Mouse (Mus musculus) naive thymus-derived CD4-positive, alpha-beta T cell, adult 2 months (primary cell): ENCODE data around the gene Evi2.

Source experiments
- DNase-seq: peaks from one replicate; pipeline ENCODE4 v3.0.0-alpha.2; 2011; ENCODE audit warnings: low read depth

Gene Evi2

DNA sequence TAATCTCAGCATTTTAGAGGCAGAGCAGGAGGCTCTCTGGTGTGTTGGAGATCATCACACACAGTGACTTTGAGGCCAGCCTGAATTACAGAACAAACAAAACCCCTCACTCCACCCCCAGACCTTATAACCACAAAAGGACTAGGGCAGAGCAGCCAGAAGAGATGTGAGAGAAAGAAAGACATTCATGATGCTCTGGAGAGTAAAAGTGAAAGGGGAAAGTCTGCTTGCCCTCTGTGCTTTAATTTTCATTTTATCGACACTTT is 6.1 kb downstream of the Evi2 start:
- no peak for DNase-seq

DNA sequence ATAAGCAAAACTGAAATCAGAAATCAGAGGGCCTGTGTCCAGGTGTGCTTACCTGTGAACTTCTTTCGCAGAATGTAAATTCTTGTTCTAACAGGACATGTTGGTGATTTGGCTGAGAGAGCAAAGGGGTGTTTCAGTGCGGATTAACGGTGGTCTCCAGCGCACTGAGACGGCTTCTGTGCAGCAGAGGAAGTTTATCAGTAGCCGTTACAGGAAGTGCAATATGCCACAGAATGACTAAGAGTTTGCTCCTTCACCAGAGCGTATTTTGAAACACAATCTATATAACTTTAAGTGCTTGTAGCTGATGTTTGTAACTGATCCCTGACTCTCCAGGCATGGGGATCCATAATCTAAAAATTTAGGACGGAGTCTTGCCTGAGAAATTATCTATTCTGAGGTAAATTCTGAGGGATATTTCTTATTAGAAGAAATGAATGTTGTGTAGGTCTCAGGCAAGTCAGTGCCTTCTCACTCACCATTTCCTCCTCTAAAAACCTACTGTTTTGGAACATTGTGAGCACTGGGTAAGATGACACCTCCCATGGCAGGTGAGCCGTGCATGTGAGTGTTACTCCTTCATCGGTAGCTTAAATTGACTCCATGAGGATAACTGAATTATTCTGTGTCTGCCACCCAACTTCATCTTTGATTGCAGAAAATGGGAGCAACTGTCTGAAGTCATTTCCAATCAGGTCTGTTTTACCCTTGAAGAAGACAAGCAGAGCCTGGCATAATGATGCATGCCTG is 6.7 kb downstream of the Evi2 start, which contains the start of gene Evi2b:
Gene Evi2b (minus strand): TSS at position 203 of the 750 bp plus-strand sequence.
- DNase-seq, result peak; percentile 73

DNA sequence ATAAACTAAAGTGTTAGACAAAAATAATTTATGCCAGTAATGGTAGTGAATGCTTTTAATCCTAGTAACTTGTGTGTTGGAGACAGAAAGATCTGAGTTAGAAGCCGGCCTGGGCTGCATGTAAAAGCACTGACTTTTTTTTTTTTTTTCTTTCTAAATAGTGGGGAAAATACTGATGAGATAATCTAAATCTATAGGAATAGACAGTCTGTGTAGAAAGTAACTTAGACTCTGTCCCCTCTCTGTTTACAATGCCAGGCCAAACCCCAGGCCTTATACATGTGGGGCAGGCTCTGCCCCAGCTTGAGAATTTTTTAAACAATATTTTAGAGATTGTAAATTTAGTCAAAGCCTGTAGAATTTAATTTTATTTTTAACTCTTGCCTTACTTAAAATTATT is 7.4 kb downstream of the Evi2 start:
- peak; percentile 23 for DNase-seq

DNA sequence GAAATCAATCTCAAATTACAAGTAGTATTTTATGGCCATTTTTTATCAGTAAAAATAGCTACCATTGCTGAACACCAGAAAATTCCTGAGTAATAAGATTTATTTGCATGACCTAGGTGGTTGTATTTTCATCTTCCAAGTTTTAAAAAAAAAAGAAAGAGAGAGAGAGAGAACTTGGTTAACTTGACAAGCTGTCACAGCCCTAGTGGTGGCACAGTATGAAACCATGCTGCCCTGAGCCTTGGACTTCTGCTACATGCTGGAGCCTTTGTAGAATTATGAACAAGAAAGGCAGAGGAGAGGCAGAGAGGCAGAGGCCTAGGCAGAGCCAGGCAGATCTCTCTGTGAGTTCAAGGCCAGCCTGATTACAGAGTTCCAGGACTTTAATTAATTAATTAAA is 8.5 kb downstream of the Evi2 start:
- DNase-seq, result peak; percentile 63

DNA sequence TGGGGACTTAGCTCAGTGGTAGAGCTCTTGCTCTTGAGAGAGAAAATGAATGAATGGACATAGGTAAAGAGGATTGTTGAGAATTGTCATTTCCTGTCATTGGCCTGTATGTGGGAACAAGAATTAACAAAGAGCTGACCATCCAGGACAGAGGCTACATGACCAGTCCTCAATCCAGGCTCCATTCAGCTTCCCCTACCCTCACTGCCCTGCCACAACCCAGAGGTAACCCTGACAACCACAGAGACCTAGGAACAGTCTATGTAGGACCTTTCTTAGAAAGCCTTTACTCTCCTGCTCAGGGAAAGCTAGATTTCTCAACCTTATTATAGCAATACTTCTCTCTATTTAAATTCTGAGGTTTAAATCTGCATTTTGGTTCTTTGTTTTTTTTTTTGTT is 9.6 kb downstream of the Evi2 start:
- peak; percentile 42 for DNase-seq

DNA sequence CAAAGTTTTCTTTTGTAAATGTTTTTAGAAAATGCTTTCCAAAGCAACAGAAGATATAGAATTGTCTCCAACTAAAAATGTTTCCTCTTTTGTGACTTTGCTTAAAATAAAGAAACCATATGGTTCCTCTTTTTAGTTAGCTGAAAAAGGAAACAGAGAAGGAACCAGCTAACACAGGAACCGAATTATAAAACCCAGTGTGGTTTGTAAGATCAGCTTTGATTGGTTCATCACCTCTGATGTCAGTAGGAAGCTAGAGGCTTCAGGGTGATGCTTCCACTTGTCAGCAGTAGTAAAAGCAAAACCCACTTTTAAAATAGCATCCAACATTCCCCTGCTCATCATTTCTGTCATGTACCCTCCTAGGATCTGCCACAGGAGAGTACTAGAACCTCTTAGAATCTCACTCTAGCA is 10.5 kb downstream of the Evi2 start:
- DNase-seq, result peak; percentile 89

DNA sequence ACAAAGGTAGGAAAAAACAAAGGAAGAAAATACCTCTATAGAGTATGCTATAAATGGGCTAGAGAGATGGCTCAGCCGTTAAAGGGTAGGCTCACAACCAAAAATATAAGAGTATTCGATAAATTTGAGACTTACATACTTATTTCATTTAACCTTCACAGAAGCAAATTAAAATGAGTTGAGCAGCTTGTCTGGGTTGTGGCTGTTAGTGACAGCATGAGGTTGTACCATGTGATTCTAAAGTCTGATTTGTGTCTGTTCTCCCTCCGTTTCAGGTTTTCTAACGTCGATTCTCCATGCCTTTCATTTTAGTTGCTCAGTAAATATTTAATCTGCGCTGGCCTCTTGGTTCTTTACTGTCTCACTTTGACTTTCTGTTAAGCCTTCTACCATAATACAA is 11.1 kb downstream of the Evi2 start:
- DNase-seq, result peak; percentile 43

DNA sequence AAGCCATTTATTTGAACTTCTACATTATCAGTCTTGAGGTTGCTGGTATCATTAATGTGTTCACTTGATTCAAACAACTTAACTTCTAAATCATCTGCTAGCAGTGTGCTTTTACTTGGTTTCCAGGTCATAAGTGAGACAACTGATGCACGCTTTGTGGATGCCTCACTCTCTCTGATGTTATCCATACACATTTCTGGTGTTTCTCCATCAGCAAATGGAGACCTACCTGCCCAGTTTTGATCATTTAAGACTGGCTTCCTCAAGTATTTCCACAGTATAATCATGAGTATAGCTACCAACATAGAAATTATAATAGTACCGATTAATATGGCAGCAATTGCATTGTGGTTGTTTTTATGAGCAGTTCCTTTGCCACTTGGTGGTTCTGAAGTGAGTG is 14.6 kb downstream of the Evi2 start:
- no peak for DNase-seq

DNA sequence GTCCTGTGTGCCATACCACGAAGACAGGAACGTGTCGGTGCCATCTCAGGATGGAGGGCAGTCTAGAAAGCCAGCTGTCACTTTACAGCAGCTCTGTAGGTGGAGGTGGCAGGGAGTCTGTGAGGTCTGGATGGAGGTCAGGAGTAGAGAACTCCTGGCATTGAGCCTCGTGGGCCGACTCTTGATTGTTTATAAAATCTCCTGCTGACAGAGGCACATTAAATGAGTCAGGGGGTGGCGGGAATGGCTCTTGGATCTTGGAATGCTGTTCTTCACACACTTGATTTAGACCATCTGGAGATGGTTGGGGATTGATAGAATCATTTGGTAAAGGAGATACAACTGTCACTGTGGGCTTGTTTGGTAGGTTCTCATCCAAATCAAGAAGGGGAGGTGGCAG is 15.1 kb downstream of the Evi2 start:
- DNase-seq, result no peak

DNA sequence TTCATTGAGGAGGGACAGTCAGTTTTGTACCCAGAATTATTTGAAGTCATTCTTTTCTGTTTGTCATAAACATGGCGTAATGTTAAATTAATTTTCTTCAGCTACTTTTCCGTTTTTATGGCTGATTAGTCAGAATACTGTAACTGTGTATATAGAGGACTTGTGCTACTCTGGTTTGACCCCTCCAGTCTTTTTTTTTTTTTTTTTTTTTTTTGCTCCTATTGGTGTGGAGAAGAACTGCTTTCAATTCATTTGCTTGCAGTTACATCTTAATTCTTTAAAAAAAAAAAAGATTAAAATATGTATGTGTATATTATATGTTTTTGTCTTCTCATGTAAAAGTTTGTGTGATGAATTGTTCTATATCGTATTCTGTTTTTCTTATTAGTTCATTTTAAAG is 18.4 kb downstream of the Evi2 start:
- no peak for DNase-seq

DNA sequence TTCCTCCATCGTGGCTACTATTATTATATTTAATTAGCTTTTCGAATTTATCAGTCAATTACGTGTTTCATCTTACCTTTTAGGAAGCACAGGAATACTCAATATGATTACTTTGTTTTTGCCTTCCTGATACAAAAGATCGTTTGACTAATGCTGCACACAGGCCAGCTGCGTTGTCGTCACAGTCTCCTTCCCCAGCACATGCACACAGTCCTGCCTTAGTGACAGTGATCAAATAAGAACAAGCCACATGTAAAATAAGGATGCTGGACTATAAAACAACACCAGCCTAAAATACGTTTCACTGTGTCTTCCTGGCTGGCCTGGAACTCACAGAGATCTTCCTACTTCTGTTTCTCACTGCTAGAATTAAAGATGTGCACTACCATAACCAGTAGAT is 25.9 kb downstream of the Evi2 start:
- DNase-seq, result no peak

DNA sequence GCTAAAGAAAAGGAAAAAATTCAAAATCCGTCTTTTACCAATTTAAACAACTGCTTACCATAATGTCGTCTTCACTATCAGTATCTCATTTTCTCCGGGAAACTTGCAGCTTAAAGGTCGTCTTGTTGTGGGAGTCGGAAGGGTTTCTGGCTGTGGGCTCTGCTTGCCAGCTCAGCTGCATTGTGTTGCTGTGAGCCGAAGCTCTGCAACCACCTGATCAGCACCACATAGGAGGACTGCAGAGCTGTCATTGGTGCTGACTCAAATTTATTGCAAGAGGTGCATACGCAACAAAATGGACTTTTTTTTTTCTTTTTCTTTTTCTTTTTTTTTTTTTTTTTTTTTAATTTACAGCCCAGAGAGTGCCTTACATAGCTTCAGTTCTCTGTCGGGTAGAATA is 26.5 kb downstream of the Evi2 start, which contains the start of gene Omg:
Gene Omg (minus strand): TSS at position 240 of the 400 bp plus-strand sequence.
- DNase-seq, result no peak

DNA sequence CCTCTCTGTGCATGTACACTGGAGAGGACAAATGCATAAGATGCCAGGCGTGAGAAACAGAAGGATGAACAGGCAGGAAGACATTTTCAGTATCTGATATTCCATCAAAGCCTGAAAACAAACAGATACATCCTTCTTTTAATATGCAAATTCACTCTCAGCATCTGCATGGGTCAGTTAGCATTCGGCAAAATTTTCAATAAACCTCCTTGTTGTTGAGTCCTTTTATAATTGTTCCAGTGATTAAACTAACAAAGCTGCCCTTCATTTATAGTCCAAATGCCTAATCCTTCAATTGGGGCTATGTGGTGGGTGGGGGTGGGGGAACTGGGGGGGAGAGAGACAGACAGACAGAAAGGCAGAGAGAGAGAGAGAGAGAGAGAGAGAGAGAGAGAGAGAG is 27.5 kb downstream of the Evi2 start:
- no peak for DNase-seq

DNA sequence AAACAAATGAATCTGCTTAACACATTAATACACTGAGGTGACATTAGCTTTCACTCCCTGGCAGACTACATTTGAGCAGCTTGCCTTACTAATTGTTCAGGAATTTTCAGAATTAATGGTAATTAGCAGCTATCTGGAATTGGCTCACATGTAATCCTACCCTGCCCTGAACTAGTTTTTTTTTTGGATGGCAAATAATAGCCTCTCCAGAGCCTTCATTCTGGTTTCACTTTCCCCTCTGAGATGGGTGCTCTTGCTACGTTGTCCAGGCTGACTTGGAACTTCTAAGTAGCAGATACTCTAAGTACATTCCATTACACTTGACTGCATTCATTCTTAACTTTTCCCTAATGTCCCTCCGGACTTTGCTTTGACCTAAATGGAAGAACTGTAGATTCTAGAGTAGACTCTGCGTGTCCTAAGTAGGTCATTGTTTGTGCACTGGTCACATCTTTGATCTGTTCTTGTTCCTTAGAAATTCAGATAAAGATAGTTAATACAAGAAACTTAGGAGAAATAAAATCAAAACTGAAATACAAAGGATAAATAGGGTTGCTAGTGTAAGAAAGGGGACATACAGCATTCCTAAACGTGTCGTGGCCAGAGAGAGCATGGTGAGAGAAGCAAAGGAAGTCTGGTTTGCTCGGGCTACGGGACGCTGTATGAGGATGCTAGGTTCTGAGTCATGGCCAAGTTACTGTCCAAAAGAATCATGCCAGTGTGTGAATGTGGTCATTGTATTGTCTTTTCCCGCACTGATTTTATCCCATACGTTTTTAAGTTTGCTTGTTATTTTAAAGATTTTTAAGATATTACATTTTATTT is 35.2 kb downstream of the Evi2 start:
- DNase-seq, result no peak

DNA sequence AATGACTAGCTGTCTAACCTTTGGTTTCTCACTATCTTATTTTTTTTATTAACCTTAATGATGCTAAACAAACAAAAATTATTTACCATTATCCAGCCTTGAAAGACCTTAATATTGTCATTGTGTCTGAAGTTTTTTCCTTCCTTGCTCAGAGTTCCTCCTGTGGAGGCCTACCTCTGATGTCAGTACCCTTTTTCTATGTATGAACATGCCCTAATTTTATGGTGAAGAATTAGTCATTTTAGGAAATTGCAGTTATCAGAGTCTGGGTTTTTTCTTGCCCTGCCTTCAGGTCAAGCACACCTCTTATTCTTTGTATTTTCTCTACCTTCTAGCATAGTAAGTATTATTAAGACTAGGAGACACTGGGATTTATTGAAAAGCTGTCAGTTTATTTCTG is 45.7 kb downstream of the Evi2 start:
- DNase-seq, result no peak

DNA sequence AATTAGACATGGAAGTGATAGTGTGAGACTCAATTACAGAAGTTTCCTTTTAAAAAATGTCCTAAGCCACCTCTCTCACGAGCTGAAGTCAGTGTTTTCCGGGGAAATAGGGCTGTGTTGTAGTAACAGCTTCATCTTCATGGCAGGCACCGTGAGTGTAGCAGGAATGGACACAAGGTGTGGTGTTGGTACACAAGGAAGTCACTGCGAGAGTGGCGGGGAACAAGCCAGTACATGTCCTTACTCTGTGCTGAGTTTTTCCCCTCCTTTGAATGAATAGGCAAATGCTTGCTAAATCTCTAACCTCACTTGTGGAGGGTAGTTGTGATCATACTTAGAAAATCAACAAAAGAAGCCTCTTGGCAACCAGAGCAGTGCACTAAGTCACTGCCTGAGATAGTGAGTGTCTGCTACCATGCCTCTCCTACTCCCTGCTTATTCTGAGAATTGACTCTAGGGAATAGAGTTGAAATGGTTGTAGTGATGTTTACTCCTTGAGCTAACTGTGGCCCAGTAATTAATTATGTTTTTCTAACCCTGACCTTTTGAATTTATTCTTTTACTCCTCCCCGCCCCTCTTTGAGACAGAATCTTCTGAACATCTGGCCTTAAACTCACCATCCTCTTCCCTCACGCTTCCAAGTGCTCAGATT is 46.4 kb downstream of the Evi2 start:
- DNase-seq, result no peak

DNA sequence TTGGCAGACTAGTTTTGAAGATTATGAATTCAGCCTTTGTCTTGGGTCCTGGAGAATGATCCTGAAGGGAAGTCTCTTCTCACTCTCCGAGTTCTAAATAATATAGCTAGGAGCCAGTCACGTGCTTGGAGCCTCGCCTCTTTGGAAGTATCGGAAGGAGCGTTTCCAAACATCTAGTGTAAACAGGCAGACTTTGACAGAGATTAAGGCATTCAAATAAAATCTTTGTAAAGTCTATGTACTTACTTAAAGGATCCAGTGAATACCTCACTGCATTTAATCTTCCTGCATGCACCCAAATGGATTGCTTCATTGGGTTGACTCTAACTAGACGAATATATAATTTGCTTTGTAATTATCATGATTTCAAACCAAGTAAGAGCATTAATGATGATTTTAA is 47.0 kb downstream of the Evi2 start:
- DNase-seq, result no peak

DNA sequence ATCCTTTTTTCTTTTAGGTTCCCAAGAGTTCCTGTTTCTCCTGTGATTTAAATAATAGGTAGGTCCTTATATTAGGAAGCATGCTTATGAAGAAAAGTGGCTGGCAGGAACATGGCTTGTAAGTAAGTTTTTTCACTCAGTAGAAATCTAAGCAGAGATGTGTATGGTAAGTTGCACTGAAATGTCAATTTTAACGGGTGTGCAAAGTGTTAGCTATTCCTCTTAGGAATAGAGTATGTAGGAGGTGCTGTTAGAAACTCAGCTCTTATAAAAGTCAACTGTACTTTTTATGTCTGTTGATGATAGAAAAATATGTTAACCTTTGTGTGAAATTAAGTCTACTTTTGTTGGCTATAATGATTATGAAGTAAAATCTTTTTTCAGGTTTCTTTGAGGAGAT is 62.3 kb downstream of the Evi2 start:
- DNase-seq, result no peak
